Mouse (Mus musculus): Measurements from ENCODE around the gene Gprin2. TPM values are rescaled to one million over a fixed set of nuclear protein-coding genes. Genes with fewer than 3 reads are reported as not detected.

Gene Gprin2
- polyA plus RNA-seq, 1 experiment from 2014 or later = 0.16 TPM

DNA sequence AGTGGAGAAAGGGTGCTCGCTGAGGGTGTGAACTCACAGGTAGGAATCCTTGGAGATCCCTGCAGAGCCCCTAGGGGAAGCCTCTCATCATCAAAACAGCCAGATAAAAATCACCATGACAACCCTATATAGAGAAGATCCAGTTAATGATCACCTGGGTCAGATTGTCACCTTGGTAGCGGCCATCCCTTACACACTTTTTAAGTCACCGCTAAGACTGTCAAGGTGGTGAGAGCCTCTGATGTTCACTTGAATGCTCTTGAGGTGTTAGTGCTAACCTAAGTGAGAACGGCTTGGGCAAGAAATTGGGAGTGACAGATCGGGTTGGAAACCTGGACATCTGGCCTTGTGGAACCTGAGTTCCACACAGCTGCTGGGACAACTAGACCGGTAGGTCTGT is 17.8 kb upstream of the Gprin2 start, which contains the start of gene Syt15:
TSS of gene Syt15 (plus strand) at position 301 of the 400 bp plus-strand sequence.
- Histone ChIP-seq H3K27ac (ENCODE audit: low read depth, low read length) (no peak within 1 kb of the TSS), H3K4me3 (ENCODE audit: low read depth, low read length) (peak within 1 kb of the TSS; percentile 31), H3K36me3 (ENCODE audit: control insufficient read depth, insufficient read depth, low read length) (no peaks in the 10 kb centered on the region), H3K4me2 (peak within 1 kb of the TSS; percentile 61), H3K4me1 (replicated peaks; ENCODE audit: control insufficient read depth, insufficient read depth, low read length) (0 out of 2 replicates have a peak, but pooled peaks cover 4% of the 10 kb centered on the region), H3K9me3 (ENCODE audit: control insufficient read depth, low read length) (no peaks in the 10 kb centered on the region), H3K27me3 (replicated peaks; ENCODE audit: control insufficient read depth, insufficient read depth, low read length) (peaks cover 36% of the 10 kb centered on the region), H3K9ac (ENCODE audit: low read depth, low read length) (no peak within 1 kb of the TSS)
- ATAC-seq (replicated peaks; ENCODE audit: low FRiP score) = no peak
- WGBS = 51% methylated on average over 6 of the region's 6 CpGs
- DNase-seq (ENCODE audit: low spot score) = no peak

DNA sequence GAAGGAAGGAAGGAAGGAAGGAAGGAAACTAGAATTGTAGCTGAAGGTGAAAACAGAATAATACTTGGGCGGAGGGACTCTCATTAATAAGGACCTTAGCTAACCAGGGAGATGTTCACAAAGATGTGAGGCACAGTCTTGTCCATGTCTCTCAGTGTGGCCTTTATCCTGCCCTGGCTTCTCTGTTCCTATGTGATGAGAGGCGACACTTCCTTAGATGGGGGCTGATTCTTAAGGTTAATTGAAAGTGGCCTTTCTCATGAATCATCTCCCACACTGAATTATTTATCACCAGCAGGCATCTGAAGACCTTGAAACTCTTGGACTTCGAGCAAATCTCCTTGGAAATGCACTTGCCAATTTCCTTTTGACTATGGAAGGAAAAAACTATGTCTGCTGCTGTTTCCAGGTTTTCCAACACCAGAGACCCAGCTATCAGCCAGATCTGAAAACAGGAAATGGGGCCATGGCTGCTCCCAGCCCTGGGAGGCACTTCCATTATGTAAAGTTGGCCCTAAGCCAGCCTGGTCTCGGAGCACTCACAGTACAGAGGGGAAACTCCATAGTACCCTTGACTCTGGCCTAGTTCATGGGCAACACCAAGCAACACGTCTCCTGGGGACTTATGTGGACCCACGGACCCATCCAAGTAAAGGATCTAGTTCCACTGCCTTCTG is 14.1 kb upstream of the Gprin2 start:
- Histone ChIP-seq H3K27me3 (replicated peaks; ENCODE audit: control insufficient read depth, insufficient read depth, low read length) (peaks cover 25% of the 10 kb centered on the region), H3K27ac (ENCODE audit: low read depth, low read length) (no peak overlapping the region), H3K4me2 (no peak overlapping the region), H3K9ac (ENCODE audit: low read depth, low read length) (no peak overlapping the region), H3K36me3 (ENCODE audit: control insufficient read depth, insufficient read depth, low read length) (no peaks in the 10 kb centered on the region), H3K4me3 (ENCODE audit: low read depth, low read length) (no peak overlapping the region), H3K4me1 (replicated peaks; ENCODE audit: control insufficient read depth, insufficient read depth, low read length) (0 out of 2 replicates have a peak, but pooled peaks cover 4% of the 10 kb centered on the region), H3K9me3 (ENCODE audit: control insufficient read depth, low read length) (no peaks in the 10 kb centered on the region)
- ATAC-seq (replicated peaks; ENCODE audit: low FRiP score) = no peak
- DNase-seq (ENCODE audit: low spot score) = no peak
- WGBS = 61% methylated on average over 6 of the region's 6 CpGs

DNA sequence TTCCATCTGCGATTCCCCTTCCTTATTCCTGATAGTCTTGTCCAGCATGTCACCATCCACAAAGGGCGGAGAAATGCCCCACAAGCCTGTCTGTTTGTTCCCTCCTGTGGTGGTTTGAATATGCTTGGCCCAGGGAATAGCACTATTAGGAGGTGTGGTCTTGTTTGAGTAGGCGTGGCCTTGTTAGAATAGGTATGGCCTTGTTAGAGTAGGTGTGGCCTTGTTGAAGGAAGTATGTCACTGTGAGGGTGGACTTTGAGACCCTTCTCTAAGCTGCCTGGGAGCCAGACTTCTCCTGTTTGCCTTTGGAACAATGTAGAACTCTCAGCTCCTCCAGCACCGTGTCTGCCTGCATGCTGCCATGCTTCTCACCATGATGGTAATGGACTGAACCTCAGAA is 8.5 kb upstream of the Gprin2 start:
- ATAC-seq (replicated peaks; ENCODE audit: low FRiP score) (no peak), DNase-seq (ENCODE audit: low spot score) (no peak)
- no peaks in the 10 kb centered on the region for H3K4me1 ChIP-seq (replicated peaks; ENCODE audit: control insufficient read depth, insufficient read depth, low read length)
- no peaks in the 10 kb centered on the region for H3K36me3 ChIP-seq (ENCODE audit: control insufficient read depth, insufficient read depth, low read length)
- WGBS = 92% methylated on average over 4 of the region's 4 CpGs
- no peaks in the 10 kb centered on the region for H3K9me3 ChIP-seq (ENCODE audit: control insufficient read depth, low read length)
- no peak overlapping the region for H3K4me2 ChIP-seq
- H3K27me3 ChIP-seq (replicated peaks; ENCODE audit: control insufficient read depth, insufficient read depth, low read length) = no peaks in the 10 kb centered on the region
- H3K9ac ChIP-seq (ENCODE audit: low read depth, low read length) = no peak overlapping the region
- H3K4me3 ChIP-seq (ENCODE audit: low read depth, low read length) = no peak overlapping the region
- no peak overlapping the region for H3K27ac ChIP-seq (ENCODE audit: low read depth, low read length)

DNA sequence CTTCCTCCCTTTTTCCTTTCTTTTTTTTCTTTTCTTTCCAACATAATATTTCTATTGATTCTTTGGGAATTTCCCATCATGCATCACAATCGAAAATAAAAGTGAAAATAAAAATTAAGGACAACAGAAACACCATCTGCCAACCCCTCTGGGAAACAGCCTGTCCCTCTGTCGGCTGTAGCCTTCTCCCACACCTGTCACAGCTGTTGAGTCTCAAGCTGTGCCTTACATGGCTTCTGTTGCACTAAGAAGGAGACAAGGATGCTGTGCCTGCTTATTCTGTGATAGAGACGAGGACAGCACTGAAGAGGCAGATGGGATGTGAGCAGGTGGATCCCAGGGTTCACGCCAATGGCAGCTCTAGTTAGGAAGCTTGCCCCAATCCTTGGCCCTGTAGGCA is 7.6 kb upstream of the Gprin2 start:
- Histone ChIP-seq H3K27ac (ENCODE audit: low read depth, low read length) (no peak overlapping the region), H3K9me3 (ENCODE audit: control insufficient read depth, low read length) (no peaks in the 10 kb centered on the region), H3K4me1 (replicated peaks; ENCODE audit: control insufficient read depth, insufficient read depth, low read length) (no peaks in the 10 kb centered on the region), H3K27me3 (replicated peaks; ENCODE audit: control insufficient read depth, insufficient read depth, low read length) (0 out of 2 replicates have a peak, but pooled peaks cover 2% of the 10 kb centered on the region), H3K9ac (ENCODE audit: low read depth, low read length) (no peak overlapping the region), H3K4me3 (ENCODE audit: low read depth, low read length) (no peak overlapping the region), H3K4me2 (no peak overlapping the region), H3K36me3 (ENCODE audit: control insufficient read depth, insufficient read depth, low read length) (no peaks in the 10 kb centered on the region)
- WGBS = 59% methylated on average over 4 of the region's 4 CpGs
- ATAC-seq (replicated peaks; ENCODE audit: low FRiP score) = no peak
- no peak for DNase-seq (ENCODE audit: low spot score)

DNA sequence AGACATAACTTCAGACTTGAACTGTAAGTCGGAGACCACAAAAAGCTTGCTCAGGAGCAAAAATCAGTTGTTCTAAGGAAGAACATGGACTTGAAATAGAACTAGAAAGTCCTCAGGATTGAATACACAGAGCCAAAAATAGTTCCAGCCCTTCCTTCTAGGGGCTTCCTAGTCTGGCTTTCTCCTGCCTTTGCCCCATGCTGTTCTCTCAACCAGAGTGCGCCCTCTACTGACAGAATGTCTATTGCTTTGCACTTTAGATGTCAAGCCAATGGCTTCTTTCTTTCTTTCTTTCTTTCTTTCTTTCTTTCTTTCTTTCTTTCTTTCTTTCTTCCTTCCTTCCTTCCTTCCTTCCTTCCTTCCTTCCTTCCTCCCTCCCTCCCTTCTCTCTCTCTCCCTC is 7.2 kb upstream of the Gprin2 start:
- Histone ChIP-seq H3K9me3 (ENCODE audit: control insufficient read depth, low read length) (no peaks in the 10 kb centered on the region), H3K4me2 (no peak overlapping the region), H3K27me3 (replicated peaks; ENCODE audit: control insufficient read depth, insufficient read depth, low read length) (peaks cover 2% of the 10 kb centered on the region; the same call in 1 of the 2 replicates), H3K36me3 (ENCODE audit: control insufficient read depth, insufficient read depth, low read length) (no peaks in the 10 kb centered on the region), H3K9ac (ENCODE audit: low read depth, low read length) (no peak overlapping the region), H3K27ac (ENCODE audit: low read depth, low read length) (no peak overlapping the region), H3K4me1 (replicated peaks; ENCODE audit: control insufficient read depth, insufficient read depth, low read length) (no peaks in the 10 kb centered on the region), H3K4me3 (ENCODE audit: low read depth, low read length) (no peak overlapping the region)
- ATAC-seq (replicated peaks; ENCODE audit: low FRiP score) = no peak
- 48% methylated on average over 2 of the region's 2 CpGs for WGBS
- DNase-seq (ENCODE audit: low spot score) = no peak

DNA sequence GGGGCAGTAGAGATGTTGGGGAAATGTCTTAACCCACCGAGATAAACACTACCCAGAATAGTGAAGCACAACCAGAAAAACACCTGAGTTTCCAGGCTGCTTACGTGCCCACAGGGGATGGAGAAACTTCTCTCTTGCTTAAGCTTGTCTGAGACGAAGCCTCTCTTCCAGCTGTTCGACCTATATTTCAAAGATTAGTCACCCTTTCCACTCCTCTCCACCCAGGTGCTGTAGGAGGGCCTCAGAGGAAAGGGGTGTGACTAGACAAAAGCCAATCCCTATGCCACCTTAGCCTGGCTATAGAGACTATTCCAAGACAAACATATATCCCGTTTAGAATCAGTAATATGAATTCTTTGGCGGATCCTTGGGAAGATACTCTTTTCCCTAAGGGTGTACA is 6.5 kb upstream of the Gprin2 start:
- H3K9ac ChIP-seq (ENCODE audit: low read depth, low read length) = no peak overlapping the region
- no peaks in the 10 kb centered on the region for H3K36me3 ChIP-seq (ENCODE audit: control insufficient read depth, insufficient read depth, low read length)
- ATAC-seq (replicated peaks; ENCODE audit: low FRiP score) (no peak), DNase-seq (ENCODE audit: low spot score) (no peak)
- 66% methylated on average over 6 of the region's 6 CpGs for WGBS
- no peaks in the 10 kb centered on the region for H3K4me1 ChIP-seq (replicated peaks; ENCODE audit: control insufficient read depth, insufficient read depth, low read length)
- no peak overlapping the region for H3K27ac ChIP-seq (ENCODE audit: low read depth, low read length)
- H3K9me3 ChIP-seq (ENCODE audit: control insufficient read depth, low read length) = no peaks in the 10 kb centered on the region
- H3K4me3 ChIP-seq (ENCODE audit: low read depth, low read length) = no peak overlapping the region
- H3K4me2 ChIP-seq = no peak overlapping the region
- peaks cover 2% of the 10 kb centered on the region; the same call in 1 of the 2 replicates for H3K27me3 ChIP-seq (replicated peaks; ENCODE audit: control insufficient read depth, insufficient read depth, low read length)

DNA sequence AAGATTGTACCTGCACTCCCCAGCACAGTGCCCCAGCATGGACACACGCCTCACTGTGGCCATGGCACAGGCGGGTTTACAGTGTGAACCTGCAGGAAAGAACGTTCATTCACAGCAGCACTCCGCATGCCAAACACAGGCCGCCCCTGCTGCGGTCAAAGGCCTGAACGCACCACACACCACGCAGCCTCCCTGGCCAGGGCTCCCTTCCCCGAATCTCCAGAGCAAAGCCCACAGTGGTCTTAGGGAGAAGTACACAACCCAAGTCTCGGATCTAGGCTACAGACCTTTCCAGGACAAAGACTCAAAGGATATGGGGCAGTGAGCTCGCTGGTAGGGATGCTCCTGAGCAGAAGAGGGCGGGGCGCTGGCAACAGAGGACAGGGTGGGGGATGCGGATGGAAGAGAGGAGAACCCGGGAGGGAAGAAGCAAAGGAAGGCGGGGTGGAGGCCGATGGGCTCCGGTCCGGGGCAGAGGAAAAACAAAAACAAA is 669 bp downstream of the Gprin2 start:
- Histone ChIP-seq H3K4me2 (peak overlapping the region; percentile 94), H3K9me3 (ENCODE audit: control insufficient read depth, low read length) (no peaks in the 10 kb centered on the region), H3K4me1 (replicated peaks; ENCODE audit: control insufficient read depth, insufficient read depth, low read length) (0 out of 2 replicates have a peak, but pooled peaks cover 3% of the 10 kb centered on the region), H3K9ac (ENCODE audit: low read depth, low read length) (peak overlapping the region; percentile 41; the same call in 1 of the 2 replicates), H3K36me3 (ENCODE audit: control insufficient read depth, insufficient read depth, low read length) (no peaks in the 10 kb centered on the region), H3K4me3 (ENCODE audit: low read depth, low read length) (peak overlapping the region; percentile 64), H3K27me3 (replicated peaks; ENCODE audit: control insufficient read depth, insufficient read depth, low read length) (peaks cover 20% of the 10 kb centered on the region), H3K27ac (ENCODE audit: low read depth, low read length) (no peak overlapping the region)
- 0 out of 2 replicates have a peak, but pooled peaks have one; percentile 42 for ATAC-seq (replicated peaks; ENCODE audit: low FRiP score)
- 8% methylated on average over 19 of the region's 19 CpGs for WGBS
- DNase-seq (ENCODE audit: low spot score) = peak; percentile 42

DNA sequence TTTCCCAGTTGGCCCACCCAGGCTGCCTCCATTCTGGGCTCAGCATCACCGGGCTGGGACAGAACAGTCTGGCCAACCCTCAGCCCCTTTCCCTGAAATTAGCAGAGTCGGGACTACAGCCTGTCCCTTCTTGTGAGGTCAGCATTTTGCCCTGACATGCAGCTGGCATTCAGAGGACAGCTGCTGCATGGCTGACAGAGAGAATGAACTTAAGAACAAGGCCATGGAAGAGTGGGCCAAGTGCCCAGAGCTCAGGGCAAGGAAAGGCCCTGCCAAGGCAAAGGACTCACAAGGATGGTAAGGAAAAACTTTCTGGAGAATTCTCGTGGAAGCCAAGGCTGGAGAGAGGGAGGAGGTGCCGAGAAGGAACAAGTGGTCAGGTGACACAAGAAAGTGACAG is 4.7 kb downstream of the Gprin2 start:
- H3K36me3 ChIP-seq (ENCODE audit: control insufficient read depth, insufficient read depth, low read length) = no peaks in the 10 kb centered on the region
- DNase-seq (ENCODE audit: low spot score) (no peak), ATAC-seq (replicated peaks; ENCODE audit: low FRiP score) (no peak)
- no peak overlapping the region for H3K4me2 ChIP-seq
- no peak overlapping the region for H3K9ac ChIP-seq (ENCODE audit: low read depth, low read length)
- no peak overlapping the region for H3K27ac ChIP-seq (ENCODE audit: low read depth, low read length)
- H3K4me1 ChIP-seq (replicated peaks; ENCODE audit: control insufficient read depth, insufficient read depth, low read length) = 0 out of 2 replicates have a peak, but pooled peaks cover 3% of the 10 kb centered on the region
- 49% methylated on average over 4 of the region's 4 CpGs for WGBS
- H3K27me3 ChIP-seq (replicated peaks; ENCODE audit: control insufficient read depth, insufficient read depth, low read length) = peaks cover 14% of the 10 kb centered on the region
- no peaks in the 10 kb centered on the region for H3K9me3 ChIP-seq (ENCODE audit: control insufficient read depth, low read length)
- no peak overlapping the region for H3K4me3 ChIP-seq (ENCODE audit: low read depth, low read length)

DNA sequence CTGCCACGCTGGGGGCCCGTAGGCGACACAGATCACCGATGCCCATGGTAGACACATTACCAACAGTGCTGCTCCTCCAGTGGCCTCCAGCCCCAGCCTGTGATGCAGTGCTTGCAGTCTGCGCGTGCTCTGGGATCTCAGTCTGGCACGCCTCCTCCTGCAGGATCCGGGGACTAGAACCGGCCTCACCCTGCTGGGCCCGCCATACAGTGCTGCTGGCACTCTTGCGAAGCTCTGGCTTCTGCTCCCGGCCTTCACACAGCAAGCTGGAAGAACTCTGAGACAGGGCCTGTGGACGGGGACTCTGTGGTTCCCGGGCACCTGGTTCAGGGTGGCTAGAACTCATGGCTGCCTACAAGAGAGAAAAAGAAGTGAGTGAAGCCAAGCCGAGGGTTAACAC is 6.0 kb downstream of the Gprin2 start:
- WGBS = 83% methylated on average over 15 of the region's 15 CpGs
- no peak overlapping the region for H3K27ac ChIP-seq (ENCODE audit: low read depth, low read length)

More for the DNA sequence above, 6.0 kb downstream of the Gprin2 start:
- Histone ChIP-seq H3K9ac (ENCODE audit: low read depth, low read length) (no peak overlapping the region), H3K36me3 (ENCODE audit: control insufficient read depth, insufficient read depth, low read length) (no peaks in the 10 kb centered on the region), H3K4me3 (ENCODE audit: low read depth, low read length) (no peak overlapping the region), H3K4me1 (replicated peaks; ENCODE audit: control insufficient read depth, insufficient read depth, low read length) (no peaks in the 10 kb centered on the region), H3K4me2 (no peak overlapping the region), H3K27me3 (replicated peaks; ENCODE audit: control insufficient read depth, insufficient read depth, low read length) (peaks cover 4% of the 10 kb centered on the region), H3K9me3 (ENCODE audit: control insufficient read depth, low read length) (no peaks in the 10 kb centered on the region)
- ATAC-seq (replicated peaks; ENCODE audit: low FRiP score) (no peak), DNase-seq (ENCODE audit: low spot score) (no peak)
